Mouse (Mus musculus) right cerebral cortex, adult 18-20 months (tissue): ENCODE measurements around the gene Plxnc1.
A peak's percentile ranks its signal among the peaks of the same experiment; 100 is the strongest.

Source experiments
- DNase-seq: peaks from one replicate; pipeline ENCODE4 v3.0.0; 2022; ENCODE audit warnings: mixed read lengths

The Plxnc1 gene

DNA sequence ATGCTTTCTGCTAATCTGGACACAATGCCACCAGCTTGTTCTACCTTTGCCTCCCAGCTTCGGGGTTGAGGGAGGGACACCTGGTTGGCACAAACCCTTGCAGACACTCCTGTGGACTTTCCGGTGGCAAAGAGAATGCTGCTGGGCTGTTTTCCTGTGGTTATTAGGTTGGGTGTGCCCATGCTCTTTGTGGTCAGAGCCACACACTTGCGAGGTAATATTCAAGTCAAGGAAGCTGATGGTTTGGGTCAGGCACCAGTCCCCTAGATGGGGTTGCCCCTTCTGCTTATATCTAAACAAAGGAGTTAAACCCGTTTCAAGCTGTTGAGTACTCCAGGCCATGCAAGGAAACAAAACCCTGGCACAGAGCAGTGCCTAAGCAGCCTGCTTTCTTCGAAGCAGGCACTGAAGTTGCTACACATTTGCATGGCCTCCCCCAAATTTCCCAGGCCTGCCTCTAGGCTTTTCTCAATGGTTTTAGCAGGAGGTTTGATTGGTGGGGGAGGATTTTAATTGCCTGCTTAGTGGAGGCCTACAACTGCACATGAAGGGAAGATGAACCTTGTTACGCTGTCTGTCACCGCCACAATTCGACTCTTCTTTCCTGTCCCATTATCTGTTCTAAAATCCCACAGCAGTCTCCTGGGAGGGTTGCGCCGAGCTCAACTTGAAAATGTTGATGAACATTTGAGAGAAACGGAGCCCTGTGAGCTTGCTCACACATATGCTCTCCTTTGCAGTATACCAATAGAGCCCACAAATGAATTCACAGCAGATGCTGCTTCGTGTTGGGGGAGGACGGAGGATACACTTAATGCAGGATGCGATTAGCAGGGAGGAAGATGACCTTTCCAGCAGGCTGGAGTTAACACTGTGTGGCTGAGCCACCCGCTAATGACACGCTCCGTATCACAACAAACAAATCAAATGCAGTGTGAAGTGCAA is 132.5 kb downstream of the Plxnc1 start:
- no peak for DNase-seq

DNA sequence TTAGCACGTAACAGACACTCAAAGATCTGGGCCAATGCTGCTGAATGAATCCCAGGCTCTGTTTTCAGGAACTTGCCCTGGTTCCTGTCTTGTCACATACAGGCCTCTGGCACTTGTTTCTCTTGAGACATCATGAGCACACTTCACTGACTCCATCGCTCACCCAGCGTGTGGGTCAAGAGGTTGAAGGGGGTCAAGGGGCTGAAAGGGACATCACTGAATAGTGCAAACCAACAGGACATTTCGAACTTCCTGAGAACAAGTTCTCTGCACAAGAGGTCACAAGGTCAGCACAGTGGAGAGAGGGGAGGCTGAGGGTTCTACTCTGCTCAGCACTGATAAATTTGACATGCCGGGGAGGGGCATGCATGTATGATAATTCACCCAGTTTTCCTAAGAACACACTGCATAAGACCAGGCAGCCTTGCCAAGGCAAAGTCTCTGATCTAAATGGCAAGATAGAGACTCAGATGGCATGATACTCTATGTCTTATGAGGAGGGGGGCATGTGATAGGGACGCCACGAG is 134.6 kb downstream of the Plxnc1 start:
- no peak for DNase-seq

DNA sequence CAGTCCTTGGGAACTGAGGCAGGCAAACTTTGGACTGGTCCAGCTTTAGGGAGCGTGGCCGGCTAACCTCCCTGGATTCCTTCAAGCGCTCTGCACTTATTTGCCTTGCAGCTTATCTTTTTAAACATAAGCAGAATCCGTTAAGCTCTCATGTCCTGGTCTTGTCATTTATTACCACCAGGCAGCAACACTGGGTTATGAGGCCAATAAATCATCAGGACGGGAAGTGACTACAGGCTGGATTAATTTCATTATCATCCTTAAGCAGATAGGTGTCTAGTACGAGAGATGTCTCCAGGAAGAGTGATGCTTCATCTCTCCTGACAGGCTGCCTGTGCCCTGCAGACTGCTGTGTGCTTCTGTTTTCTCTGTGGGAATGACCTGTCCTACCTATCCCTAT is 136.4 kb downstream of the Plxnc1 start:
- DNase-seq = no peak

DNA sequence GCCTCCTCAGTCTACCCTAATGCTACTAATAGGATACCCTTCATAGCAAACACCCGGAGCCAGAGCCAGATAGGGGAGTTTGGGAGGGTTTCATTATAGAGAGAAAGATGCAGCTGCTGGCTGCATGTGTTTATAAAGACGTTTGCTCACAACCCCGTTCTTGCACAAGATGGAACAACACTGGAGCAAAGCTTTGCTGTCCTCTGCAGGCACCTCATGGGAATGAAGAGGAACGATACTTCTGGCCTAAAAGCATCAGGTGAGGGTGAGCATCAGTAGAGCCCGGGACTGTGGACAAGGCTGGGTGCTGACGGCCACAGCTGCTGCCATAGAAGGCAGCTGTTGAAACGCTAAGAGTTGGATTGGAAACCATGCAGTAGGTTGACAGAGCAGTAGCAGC is 137.3 kb downstream of the Plxnc1 start:
- no peak for DNase-seq

DNA sequence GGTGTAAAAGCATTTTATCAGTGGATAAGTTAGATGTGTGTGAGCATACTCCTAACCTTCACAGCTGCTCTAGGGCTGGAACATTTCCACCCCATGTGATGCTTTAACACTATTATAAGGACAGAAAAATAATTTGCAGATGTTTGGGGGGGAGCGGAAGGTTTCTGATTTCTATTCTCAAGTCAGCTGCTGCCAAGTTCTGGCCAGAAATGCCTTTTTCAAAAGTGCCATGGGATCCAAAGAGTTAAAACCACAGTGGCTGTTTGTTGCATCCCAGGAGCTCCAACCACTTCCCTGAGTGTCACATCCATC is 139.8 kb downstream of the Plxnc1 start:
- no peak for DNase-seq

DNA sequence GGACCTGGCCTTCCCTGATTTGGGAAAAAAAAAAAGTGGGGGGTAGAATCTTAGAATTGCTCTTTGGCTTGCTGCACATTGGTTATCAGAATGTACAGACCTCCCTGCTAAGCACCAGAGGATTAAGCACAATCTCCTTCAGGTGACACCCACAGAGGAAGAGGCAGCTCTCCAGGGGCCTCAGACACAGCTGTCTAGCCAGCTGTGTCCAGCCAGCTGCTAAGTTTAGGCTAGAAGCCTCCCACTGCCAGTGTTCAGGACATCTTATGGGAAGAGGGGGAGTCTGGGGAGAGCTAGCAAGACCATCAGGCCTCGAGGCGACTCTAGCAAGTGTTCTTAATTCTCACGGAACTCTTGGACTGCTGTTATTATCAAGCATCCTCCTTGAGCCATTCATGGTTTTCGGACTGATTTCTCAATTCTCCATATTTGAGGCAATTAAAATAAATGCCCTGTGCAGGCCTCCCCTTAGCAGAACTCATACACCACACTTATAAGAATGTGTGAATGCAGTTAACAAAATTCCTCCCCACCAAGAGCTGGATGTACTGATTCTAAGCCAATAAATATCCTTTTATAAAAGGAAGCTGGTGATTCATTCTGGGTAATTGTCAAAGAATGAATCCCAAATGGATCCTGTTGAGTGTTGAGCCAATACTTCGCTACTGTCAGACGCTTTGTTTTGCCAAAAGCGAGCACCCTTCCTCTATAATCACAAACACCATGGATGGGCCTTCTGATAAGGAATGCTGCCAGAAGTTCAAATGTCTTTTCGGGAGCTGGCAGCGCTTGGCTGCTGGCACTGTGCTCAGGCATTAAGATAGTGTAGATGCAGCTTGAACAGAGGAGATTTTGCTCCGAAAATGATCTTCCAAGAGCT is 140.4 kb downstream of the Plxnc1 start:
- peak; percentile 33 for DNase-seq

DNA sequence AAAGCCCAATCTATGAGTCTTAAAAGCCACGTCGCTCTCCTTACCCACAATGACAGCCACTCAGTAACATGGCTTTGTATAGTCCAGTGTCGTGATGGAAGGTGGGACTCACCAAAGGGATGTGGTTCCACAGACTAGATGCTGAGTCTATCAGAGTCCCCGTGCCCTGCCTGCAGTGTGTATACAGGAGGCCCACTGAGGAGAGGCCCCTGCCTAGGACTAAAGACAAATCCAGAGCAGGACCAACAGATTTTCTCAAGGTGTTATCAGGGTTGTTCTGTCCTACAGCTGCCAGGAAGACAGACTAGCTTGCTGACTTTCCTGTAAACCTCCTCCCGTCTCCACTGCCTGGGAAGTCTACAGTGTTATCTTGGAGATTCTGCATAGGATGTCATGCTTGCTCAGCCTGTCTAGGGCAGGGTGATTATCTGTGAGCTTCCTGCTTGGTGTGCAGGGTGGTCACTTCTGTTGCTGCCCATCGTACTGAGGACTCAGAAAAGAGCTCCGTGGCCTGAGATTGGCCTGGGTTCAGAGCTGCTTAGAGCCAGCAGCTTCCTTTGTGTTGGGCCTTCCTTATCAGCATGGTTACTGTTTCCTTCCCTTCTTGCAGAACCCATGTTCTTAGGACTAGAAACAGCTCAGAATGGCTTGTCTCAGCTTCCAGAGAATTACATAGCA is 143.8 kb downstream of the Plxnc1 start:
- no peak for DNase-seq

DNA sequence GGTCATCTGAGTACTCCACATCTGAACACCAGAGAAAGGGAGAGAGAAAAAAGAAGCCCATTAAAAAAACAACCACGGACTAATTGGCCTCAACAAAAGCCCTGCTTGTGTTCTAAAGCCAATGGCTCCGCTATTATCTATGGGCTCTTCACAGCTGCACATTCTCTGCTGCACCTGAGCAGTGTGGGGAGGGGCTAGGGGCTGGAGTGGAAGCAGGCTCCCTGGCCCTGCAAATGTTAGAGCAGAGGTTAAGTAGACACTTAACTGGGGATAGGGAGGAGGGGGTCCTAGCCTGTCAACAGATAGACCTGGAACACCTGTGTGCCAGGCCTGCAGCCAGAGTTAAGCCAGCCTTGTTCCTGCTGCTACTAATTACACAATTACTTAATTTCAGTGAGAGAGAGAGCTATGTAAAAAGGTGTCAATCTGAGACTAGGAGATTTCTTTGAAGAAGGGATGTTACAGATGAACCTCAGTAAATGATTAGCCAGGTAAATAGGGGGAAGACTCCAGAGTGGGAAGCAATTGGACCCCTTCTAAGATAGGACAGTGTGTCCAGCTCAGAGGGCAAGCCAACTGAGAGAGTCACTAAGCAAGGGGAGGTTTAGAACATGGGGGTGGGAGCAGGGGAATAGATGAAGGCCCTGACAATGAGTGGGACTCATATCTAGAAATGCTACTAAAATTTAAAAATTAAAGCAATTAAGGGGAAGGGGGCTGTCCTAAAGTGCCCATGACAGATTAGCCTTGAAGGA is 145.0 kb downstream of the Plxnc1 start:
- no peak for DNase-seq

DNA sequence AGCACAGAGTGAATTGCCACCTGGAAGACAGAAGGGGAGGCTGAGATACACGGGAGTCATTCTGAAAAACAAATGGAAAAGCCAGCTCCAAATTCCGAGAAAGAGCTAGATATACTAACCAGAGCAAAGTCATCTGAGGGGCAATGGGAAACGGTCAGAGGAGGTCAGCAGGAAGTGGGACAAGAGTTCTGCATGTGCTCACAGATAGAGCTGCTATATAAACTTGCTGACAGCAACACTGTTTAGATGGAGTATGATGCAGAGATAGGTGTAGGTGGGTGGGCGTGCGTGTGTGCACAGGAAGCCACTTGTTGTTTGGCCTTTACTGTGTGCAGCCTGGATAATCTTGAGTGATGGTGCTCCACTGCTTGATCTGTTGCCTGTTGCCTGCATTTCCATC is 146.5 kb downstream of the Plxnc1 start:
- DNase-seq = no peak

DNA sequence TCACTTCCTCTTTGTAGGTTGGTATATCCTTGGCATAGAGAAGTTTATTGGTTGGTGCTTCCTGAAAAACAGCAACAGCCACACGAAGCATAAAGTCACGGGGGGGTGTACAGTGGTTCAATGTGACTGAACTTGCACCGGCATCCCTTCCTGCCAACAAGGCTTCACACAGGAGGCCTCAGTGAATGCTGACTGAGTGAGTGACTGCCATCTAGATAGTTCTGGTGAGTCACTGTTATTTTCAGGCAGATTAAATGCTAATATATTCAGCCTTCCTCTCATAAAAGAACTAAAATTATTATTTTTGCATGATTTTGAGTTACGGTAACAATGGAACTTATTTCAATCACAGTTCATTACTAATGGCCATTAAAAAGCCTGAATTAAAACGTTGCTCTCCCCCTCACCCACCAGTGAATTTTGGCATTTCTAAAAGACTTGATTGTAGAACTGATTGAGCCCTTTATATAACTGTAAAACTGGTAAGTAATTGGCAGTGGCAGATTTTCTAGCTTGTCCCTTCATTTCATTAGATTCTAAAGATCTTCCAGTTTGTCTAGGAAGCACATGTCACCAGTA is 149.9 kb downstream of the Plxnc1 start:
- DNase-seq = no peak

DNA sequence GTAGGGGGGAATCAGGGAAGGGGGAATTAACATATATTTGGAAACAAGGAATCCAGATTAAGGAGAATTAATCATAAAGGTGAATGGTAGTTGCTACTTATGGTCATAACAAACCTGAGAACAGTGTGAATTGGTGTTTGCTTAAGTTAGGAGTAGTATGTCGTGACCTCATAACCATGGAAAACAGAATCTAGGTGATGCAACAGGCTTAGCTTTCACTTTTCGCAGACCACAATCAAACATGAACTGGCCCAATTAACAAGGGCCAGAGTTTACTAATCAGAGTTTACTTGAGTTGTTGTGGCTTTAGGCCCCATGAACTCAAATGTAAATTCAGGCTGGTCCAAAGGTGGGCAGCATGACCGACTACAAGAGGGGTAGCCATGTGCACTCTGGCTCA is 150.7 kb downstream of the Plxnc1 start:
- DNase-seq = no peak

DNA sequence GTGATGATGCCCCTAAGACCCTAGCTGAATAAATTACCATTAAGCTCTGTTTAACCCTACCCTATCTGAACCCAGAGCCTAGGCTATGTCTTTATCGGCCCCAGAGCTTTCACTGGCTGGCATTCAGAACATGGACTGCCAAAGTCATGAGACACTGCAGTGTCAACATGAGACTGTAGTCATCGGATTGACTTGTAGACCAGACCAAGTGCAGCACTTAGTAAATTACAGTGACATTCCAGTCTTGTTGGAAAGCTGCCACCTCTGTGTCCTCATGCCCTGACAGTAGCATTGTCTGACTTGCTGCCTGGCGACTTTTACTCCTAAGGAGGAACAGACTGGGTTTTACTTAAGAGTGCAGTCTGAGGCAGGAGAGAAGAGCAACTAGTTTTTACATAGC is 155.4 kb downstream of the Plxnc1 start:
- no peak for DNase-seq

DNA sequence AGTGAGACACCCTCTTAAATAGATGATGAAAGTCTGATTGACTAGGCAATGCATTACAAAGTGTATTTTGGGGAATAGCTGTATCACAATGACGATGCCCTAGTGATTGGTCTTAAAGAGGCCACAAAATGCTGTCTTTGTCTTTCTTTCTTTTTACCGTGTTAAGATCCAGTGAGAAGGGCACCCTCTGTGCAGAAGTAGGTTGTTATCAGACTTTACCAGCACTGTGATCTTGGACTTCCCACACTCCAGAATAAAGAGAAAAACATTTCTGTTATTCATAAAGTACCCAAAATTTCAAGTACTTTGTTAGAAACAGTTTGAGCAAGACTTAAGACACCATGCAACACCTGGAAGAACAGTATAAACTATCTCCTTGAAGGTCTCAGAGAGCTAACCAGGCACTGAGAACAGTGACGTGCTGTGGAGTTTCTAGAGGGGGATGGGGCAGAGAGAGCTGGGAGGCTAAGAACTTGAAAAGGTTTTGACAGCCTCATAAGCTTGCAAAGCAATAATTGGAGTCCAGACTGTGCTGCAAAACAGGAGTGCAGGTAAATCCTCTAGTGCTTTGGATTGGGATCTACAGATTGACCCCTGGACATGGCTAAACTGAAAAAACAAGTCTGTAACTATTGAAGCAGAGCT is 163.9 kb downstream of the Plxnc1 start:
- DNase-seq = no peak

DNA sequence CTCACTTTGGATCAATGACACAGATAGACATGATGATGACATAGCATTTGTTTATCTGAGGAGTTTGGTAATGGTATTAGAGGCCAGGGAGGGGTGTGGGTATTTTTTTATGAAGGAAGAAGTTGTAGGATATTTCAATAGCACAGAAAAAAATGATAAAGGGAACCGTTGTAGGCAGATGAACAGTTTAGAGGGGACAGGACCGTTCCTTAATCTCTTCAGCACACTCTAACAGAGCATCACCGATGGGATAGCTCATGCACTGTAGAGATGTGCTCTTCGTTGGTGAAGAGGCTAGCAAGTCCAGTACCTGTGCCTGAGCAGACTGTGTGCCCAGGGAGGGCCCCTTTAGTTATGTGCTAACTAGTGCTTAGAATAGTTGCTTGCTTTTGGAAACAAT is 165.3 kb downstream of the Plxnc1 start:
- no peak for DNase-seq

DNA sequence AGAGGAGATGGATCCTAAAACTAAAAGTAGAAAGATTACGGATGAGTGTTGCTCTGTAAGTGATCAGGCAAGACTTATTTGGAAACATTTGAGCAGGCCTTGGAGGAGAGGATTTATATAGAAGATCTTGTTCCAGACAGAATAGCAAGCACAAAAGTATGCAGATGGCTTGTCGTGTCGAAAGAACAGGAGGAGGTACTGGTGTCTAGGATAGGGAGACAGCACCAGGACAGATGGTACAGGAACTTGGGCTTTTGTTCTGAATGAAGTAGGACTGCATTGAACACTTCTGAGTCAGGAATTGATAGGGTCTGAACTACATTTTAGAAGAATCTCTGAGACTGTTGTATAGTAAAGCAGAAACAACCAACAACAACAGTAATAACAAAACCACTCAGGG is 167.1 kb downstream of the Plxnc1 start:
- DNase-seq = peak; percentile 25

DNA sequence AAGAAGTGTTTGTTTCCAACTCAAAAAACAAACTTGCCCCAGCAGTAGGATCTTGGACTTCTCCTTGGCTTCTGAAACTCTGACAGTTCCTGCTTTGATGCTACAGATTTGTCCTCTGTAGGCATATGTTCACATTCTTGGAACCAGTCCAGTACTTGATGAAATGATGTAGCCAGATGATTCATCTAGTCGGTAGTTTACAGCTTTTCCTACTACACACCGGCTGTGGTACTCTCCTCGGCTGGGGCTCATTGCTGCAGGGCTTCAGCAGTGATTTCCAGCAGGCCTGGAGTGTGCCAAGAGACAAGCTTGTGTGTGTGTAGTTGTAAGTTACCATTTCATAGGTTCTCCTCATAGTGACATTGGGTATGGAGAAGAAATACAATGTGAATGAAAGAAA is 173.1 kb downstream of the Plxnc1 start:
- DNase-seq = peak; percentile 62

DNA sequence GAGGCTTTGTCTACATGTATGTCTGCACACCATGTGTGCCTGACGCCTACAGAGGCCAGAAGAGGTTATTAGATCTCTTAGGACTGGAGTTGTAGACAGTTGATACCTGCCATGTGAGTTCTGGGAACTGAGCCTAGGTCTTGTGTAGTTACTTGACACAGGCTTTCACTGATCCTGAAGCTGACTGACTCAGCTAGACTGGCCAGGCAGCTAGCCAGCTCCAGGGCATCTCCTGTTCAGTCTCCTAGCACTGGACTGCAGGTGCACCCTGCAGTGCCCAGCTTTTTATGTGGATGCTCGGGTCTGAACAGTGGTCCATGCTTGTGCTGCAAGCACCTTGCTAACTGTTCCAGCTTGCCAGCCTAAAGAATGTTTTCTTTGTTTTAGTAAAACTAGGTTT is 197.6 kb downstream of the Plxnc1 start:
- DNase-seq = no peak

DNA sequence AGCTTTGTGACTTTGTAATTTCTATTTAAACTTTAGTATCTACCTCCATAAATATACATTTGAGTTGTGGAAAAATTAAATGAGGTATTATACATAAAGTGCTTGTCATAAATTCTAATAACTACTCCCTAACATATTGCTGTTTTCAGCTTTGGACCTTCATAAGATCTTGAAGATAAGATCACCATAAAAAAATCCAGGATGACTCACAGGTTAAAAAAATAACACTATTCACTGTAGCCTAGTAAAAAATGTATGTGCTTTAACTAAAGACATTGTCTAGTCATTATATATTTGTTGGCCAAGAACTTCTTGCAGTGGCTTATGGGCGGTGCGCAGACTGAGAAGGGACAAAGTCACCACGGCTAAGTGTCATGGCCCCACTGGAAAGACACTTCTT is 203.2 kb downstream of the Plxnc1 start:
- DNase-seq = no peak
